Mouse (Mus musculus) fat pad, adult 2 months (tissue): ENCODE measurements around the gene Rhebl1.

Source experiments
- DNase-seq: peaks from one replicate; pipeline ENCODE4 v3.0.0-alpha.2; 2011; ENCODE audit warnings: low read depth, low spot score; ENCODE audit errors: extremely low read depth

The Rhebl1 gene

GRCm38 (mm10) chr15:98851229-98851818 is 43.0 kb downstream of the Rhebl1 start:
- no peak for DNase-seq

GRCm38 (mm10) chr15:98850668-98851067 is 43.7 kb downstream of the Rhebl1 start:
- no peak for DNase-seq

- DNase-seq: no peak
Observed at GRCm38 (mm10) chr15:98849956-98850600, 44.3 kb downstream of the Rhebl1 start.

- DNase-seq: no peak
Observed at GRCm38 (mm10) chr15:98849165-98849564, 45.2 kb downstream of the Rhebl1 start.

- no peak for DNase-seq
Observed at GRCm38 (mm10) chr15:98846140-98846539, 48.2 kb downstream of the Rhebl1 start.

- DNase-seq: no peak
Observed at GRCm38 (mm10) chr15:98845149-98845548, 49.2 kb downstream of the Rhebl1 start.

GRCm38 (mm10) chr15:98843595-98844223 is 50.6 kb downstream of the Rhebl1 start:
- DNase-seq: no peak

GRCm38 (mm10) chr15:98839671-98840585 is 54.4 kb downstream of the Rhebl1 start:
- no peak for DNase-seq

GRCm38 (mm10) chr15:98839161-98839560 is 55.2 kb downstream of the Rhebl1 start:
- no peak for DNase-seq

GRCm38 (mm10) chr15:98837743-98838103 is 56.6 kb downstream of the Rhebl1 start:
- no peak for DNase-seq

- DNase-seq: no peak
Observed at GRCm38 (mm10) chr15:98837006-98837742, 57.2 kb downstream of the Rhebl1 start.

- no peak for DNase-seq
Observed at GRCm38 (mm10) chr15:98835291-98835690, 59.0 kb downstream of the Rhebl1 start.

GRCm38 (mm10) chr15:98834059-98834458 is 60.3 kb downstream of the Rhebl1 start:
- no peak for DNase-seq

GRCm38 (mm10) chr15:98833281-98833680 is 61.1 kb downstream of the Rhebl1 start:
- no peak for DNase-seq

GRCm38 (mm10) chr15:98832161-98833058 is 61.9 kb downstream of the Rhebl1 start:
- DNase-seq: no peak

GRCm38 (mm10) chr15:98831684-98832035 is 62.7 kb downstream of the Rhebl1 start:
- no peak for DNase-seq

- peak; percentile 19 for DNase-seq
Observed at GRCm38 (mm10) chr15:98830736-98831683, 63.3 kb downstream of the Rhebl1 start, which contains the start of gene Prkag1. TSS of gene Prkag1 (minus strand) at chr15:98831521.
